Mouse (Mus musculus): Measurements from ENCODE around the gene Oosp3.

The Oosp3 gene

DNA sequence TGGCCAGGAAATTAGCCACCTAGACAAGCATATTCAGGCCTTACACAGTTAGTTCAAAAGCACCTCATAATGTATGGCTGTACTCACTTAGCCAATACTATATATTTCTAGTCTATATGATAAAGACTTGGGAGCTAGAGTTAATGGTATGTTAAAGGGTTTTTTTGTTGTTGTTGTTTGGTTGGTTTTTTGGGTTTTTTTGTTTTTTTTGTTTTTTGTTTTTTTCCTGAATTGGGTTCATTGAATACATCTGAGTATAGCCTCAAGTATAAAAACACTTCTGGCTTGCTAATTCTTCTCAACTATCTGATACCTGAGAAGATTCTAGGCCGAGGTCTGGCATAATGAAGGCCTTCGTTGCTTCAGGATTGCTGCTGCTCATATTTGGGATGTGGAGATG is at the start of gene Oosp3:
Gene Oosp3, plus strand, starts transcription at position 301 of the 400 bp plus-strand sequence.
- no peak for DNase-seq

DNA sequence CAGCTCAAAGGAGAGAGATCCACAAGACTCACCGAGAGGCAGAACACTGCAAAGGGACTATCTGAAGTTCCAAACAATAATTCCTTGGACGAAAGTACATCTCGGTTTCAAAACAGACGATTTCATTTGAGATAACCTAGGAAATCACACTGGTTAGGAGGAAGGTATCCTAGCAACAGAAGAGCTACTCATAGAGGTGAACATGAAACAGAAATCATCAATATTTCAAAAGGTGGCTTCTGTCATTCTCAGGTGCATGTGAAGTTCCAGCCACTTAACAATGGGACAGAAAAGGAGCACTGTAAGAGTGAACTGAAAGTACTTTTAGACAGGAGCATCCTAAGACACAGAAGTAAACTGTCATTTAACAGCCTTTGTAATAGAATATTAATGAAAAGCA is 47.3 kb upstream of the Oosp3 start:
- no peak for DNase-seq

- no peak for DNase-seq
These were observed 37.7 kb upstream of the Oosp3 start for GRCm38 (mm10) chr19:11659142-11659541.

GRCm38 (mm10) chr19:11660459-11660858 is 36.4 kb upstream of the Oosp3 start, which contains the start of gene Oosp2:
Oosp2 (minus strand) TSS chr19:11660559.
- no peak for DNase-seq

GRCm38 (mm10) chr19:11661562-11661961 is 35.3 kb upstream of the Oosp3 start:
- no peak for DNase-seq

- DNase-seq, result no peak
These were observed 6.0 kb upstream of the Oosp3 start, which contains the start of gene Oosp1 for GRCm38 (mm10) chr19:11690839-11691238. Oosp1 (minus strand) TSS chr19:11691150.

GRCm38 (mm10) chr19:11691454-11691853 is 5.4 kb upstream of the Oosp3 start:
- no peak for DNase-seq

DNA sequence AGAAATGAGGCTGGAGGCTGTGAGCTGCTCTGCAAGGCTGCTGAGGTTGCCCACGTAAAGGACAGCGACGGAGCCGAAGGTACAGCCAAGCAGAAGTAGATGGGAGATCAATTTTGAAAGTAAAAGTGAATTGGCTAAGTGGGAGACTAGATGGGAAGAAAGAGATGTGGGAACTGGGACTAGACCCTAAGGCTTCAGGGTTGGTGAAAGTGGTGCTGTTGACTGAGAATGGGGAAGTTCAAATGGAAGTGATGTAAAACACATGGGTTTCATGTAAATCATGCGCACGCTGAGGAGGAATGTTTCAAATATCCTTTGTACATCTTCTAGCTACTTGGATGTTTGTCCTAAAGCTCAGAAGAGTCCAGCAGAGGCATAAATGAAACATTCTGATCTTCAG is 1.5 kb downstream of the Oosp3 start:
- DNase-seq, result no peak

- no peak for DNase-seq
These were observed 15.6 kb downstream of the Oosp3 start for GRCm38 (mm10) chr19:11712451-11712850.

- no peak for DNase-seq
These were observed 23.2 kb downstream of the Oosp3 start for GRCm38 (mm10) chr19:11720071-11720470.

DNA sequence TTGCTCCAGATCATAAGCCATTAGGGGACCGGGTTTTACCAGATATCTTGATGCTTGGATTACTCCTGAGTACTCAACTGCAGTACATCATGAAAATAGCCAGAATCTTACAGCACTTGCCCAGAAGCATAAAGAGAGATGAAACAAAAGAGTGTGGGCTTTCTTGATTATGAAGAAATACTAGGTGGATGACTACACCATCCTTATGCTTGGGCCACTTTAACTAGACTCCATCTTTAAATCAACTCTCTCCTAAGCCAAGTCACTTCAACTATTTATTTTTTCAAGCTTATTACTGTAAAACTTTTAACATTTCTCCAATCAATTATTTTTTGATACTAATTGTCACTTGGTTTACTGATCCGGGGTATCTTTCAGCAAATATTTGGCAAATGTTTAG is 27.0 kb downstream of the Oosp3 start:
- DNase-seq, result no peak

DNA sequence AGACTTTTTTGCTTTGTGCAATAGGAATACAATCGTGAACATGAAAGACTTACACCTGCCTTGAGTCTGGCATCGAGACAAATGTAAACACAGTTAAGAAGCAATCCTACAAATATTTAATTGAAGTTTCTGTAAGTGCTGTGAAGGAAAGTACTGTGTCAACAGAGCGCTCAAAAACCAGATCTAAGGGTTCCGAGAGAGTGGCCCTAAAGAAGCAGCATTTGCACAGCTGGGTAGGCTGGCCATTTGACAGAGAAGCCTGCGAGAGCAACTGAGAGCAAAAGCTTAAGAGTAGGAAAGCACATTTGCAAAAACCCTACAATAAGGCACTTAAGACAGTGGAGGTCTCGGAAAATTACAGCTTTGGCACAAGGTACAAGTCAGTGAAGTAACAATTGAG is 27.4 kb downstream of the Oosp3 start:
- no peak for DNase-seq

GRCm38 (mm10) chr19:11725915-11726314 is 29.1 kb downstream of the Oosp3 start:
- DNase-seq, result no peak

GRCm38 (mm10) chr19:11727304-11727703 is 30.4 kb downstream of the Oosp3 start:
- no peak for DNase-seq

- no peak for DNase-seq
These were observed 33.4 kb downstream of the Oosp3 start for GRCm38 (mm10) chr19:11730278-11730677.

DNA sequence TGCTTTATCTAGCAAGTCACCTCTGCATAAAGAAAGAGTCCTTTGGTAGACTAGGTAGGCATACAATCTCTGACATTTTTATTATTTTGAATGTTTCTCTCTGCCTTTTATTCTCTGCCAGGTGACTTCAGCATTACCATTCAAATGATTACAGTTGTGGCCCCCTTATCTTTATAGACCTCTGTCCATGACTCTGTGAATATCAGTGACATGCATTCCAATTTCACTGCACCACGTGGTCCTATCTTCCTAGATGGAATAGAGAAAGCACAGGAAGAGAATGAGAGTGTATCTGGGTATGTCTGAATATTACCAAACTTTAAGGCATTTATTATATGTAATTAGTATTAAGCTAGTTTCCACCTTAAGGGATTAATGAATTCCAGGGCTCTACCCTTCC is 39.6 kb downstream of the Oosp3 start:
- DNase-seq, result no peak

DNA sequence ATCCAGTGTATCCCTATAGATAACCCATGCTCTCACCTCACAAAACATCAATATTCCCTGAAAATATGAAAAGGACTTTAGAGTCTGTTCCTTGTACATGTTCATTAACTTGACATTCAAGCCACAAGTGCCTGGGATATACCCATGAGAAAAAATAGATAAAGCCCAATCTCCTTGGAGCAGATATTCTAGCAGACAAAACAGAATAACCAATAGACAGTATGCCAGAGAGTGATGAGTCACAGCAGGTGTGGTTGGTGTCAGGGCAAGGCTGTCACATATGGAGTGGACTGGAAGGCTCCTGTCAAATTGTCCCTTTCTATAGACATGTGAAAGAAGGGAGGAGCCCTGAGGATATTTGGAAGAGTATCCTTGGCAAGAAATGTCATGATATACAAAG is 48.8 kb downstream of the Oosp3 start:
- no peak for DNase-seq

- DNase-seq, result no peak
These were observed 50.4 kb downstream of the Oosp3 start, which contains the start of gene Gif for GRCm38 (mm10) chr19:11747298-11747697. Gif (plus strand) TSS chr19:11747554.
